Mouse (Mus musculus) gastrocnemius, postnatal 25 days (tissue): ENCODE results near the gene Aplp2. TPM values are rescaled to one million over a fixed set of nuclear protein-coding genes. Genes with fewer than 3 reads are reported as not detected.
A peak's percentile ranks its signal among the peaks of the same experiment; 100 is the strongest.
"Not testable (repeated sequence)": the region's sequence is repeated elsewhere in the genome, so short reads cannot be mapped to it uniquely, and the experiment has no call there.

Experiments used
- DNase-seq: peaks from one replicate; pipeline ENCODE4 v3.0.0; 2022
- total RNA-seq, 2 experiments: library from RNA; stranded (reverse); gene quantifications; 1 replicate in 1 of 2; 2 replicates in 1 of 2; pipeline ENCODE4 v1.2.3; 2021

Aplp2 gene
- total RNA-seq, 2 experiments from 2014 or later = 105 to 124 TPM

DNA sequence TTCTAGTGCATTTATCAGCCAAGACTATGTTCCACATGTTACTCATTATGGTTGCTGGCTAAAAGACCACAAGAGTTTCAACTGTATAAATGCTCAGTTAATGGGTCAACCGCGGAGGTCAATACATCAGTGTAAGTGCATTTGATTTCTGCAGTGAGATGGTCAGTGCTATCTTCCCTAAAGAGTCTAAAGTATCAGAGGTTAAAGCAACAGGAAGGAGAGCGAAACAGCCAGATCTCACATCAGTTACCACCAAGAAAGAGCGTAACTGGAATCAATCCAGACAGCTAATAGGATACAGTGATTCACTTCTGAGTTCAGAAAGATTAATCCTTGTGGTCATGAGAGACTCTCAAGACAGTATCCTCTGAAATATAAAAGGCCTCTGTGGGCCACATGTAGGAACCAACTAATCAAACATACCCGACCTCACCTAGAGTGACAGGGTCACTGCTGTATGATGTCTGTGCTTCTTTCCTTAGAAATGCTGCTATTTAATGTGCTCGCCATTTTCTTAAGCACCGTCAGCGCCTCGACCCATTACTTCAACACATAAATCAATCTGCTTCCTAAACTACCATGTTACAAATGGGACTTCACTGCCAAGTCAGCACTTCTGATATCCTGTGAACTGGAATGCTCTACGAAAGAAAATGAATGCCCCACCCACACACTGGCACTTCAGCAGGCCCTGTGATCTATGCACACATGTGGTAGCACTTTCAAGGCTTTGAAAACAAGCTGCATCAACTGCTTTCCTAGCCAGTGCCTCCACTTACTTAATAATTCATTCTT, 30.1 kb downstream of the Aplp2 start:
- no peak for DNase-seq

DNA sequence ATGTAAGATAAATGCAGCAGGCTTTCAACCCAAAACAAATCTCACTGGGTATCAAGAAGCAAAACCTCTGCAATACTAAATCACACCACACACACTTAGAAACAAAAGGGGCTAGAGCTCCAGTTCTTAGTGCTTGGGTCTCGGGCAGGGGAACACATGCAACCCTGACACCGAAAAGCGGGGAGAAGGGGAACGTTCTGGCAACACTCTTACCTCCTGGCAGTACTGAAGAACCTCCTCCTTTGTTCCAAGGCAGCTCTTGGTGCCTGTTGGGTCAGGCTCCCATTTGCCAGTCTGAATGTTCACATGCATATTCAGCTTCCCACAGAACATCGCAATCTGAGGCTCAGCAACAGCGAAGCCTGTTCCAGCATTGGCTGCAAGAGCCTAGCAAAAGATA, 33.9 kb downstream of the Aplp2 start:
- no peak for DNase-seq

DNA sequence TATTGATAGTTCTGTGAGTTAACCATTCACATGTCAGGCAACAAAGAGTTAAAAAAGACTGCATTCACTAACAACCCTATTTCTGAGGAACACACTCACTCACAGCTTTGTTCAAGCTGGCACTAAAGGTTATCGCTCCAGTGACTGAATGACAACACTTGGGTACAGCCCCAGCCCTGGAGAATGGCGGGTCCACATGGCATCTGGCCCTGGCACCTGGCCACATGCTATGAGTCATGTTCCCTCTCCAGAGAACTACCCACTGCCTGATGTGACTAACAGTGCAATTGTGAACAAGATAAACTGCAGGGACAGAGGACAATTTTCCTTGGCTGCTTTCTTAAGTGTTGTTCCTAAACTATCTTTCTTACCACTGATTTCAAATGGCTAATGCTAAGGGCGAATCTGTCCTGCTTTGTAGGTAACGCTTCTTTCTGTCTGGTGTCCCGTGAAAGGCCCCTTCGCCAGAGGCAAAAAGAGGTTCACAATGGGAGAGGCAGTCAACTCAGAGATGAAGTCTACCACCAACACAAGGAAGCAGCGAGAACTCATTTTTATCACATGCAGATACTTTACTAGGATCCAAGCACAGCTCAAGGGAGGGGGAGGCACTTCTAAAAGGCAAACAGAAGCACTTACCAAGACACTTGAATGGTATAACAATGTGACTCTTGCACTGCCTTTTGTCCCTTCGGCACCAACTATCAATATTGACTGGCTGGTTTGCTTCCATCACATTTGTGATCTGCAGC, 35.1 kb downstream of the Aplp2 start:
- DNase-seq = peak; percentile 73

DNA sequence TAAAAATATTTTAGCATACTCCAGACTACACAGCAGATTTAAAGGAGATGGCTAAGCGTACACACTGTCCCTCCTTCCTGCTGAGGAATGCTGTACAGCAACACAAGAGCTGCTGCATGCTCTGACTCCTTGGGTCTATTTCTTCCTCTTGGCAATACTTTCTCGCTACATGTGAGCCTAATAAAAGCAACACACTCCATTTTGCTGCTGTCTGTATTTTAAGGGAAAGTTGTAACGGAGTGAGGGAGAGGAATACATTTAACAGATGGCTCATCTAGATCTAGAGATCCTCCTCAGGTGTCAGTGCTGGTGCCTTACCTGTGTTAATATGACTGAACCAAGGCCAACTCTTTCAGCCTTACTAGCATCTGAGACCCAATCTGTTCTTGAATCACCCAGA, 35.6 kb downstream of the Aplp2 start:
- DNase-seq = no peak

DNA sequence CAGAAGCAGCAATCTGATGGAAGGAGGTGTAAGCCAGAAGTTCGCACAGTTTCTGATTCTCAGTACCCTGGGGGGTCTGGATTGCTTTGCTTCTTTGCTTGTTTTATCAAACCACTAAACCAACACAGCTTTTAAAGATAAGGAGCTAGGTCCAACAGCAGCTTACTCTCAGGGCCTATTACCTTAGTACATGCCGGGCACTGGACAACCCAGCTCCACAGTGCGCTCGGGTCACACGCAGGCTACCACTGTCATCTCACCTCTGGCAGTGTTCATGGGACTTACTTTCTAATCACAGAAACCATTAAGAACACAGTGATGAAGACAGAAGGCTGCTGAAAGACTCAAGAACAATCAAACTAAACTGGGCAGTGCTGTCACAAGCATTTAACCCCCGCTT, 36.3 kb downstream of the Aplp2 start:
- DNase-seq = no peak

DNA sequence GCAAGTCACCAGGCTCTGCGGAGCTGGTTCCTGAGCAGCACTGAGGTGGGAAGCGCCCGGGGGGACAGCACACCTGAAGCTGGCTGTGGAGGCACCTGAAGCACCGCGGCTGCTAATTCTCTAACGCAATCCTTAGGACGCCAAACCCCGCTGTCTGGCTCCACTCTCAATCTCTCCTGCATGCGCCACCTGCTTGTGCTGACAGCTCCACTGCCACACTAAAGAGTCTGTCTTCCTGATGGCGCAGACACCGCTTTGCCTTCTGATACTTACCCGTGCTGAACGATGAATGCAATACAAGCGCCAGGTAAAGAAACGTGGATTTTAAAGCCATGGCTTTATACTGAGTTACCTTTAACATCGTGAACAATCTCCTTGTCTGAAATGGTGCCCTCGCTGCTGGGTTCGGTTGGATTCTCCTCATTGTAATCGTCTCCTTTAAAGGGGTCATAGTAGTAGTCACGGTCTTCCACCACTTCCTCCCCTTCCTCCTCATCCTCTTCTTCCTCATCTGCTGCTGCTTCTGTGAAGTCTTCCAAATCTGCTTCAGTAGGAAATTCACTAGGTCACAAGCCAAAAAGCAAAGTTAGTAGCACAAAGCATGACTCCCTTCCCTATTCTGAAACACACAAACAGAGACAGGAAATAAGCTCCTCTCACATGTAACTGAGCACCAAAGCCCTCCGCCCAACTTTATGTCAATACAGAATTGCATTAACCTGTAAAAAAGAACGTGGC, 43.1 kb downstream of the Aplp2 start:
- no peak for DNase-seq

DNA sequence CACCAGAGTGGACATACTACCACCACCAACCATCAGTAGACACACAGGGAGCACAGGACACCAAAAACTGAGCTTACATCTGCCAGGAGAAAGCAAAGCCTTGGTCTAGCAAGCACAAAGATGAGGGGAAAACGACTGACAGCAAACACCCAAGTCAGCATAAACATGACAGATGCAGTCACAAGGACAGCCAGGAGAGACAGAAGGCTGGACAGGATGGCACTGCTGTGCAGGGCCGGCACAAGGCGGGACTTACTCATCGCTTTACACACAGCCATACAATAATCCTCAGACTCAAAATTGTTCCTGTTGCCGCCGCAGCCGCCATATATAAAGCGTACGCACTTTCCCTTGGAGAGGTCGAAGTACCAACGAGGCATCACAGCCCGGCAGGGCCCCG, 44.3 kb downstream of the Aplp2 start:
- no peak for DNase-seq

DNA sequence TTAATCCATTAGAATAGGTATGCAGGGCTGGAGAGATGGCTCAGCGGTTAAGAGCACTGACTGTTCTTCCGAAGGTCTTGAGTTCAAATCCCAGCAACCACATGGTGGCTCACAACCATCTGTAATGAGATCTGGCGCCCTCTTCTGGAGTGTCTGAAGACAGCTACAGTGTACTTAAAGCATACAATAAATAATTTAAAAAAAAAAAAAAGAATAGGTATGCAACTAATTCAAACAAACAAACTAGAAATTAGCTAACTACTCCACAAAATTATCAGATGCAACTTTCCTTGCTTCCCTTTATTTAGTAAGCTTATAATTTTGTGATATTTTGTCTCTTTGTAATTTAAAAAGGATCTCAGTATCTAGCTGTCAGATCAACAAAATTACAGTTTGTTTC, 46.1 kb downstream of the Aplp2 start:
- not testable (repeated sequence) for DNase-seq

DNA sequence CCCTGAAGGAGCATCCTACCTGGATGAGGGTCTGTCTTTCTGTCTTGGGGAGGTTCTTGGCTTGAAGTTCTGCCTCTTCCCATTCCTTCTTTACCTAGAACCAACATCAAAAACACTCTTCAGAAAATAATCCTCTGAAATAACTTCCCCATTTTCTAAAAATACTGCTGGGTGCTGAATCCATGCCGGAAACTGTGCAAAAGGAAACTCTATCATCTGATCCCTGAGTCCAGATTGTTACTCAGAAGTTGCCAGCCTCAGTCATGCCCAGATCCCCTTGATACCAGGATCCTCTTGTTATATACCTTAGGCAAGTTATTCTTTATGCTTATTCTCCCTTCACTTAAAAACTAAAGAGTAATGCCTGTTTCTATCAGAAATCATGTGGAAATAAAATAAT, 48.3 kb downstream of the Aplp2 start:
- no peak for DNase-seq

DNA sequence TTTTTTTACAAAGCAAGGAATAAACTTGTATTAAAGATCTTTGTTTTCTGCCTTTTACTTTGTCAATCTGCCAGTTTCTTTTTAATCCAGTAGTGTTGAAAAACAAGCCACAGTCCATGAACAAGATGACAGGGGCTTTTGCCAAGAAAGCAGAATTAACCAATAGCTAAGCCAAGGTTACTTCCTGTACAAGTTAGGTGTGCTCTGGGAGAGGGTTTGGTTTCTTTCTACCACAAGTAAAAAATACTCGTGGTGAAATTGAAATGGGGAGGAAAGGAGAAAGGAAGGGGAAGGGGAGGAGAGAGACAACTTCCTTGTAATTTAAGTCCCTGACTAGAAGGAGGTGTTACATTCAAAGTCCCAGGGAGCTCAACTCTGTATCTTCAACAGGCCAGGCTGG, 48.7 kb downstream of the Aplp2 start:
- no peak for DNase-seq

DNA sequence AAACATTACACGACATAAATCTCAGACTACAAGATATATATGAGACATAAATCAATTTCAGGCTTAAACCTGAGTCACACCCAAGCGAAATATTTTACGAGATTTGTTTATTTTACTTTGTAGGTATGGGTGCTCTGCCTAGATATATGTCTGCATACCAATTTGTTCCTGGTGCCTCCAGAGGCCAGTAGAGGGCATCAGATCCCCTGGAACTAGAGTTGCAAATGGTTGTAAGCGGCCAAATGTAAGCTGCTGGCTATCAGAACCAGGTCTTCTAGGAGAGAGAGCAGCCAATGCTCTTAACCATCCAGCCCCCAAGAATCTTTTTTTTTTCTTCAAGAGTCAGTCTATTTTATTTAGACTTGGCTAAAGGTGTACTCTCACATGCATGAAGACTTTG, 51.7 kb downstream of the Aplp2 start:
- no peak for DNase-seq

DNA sequence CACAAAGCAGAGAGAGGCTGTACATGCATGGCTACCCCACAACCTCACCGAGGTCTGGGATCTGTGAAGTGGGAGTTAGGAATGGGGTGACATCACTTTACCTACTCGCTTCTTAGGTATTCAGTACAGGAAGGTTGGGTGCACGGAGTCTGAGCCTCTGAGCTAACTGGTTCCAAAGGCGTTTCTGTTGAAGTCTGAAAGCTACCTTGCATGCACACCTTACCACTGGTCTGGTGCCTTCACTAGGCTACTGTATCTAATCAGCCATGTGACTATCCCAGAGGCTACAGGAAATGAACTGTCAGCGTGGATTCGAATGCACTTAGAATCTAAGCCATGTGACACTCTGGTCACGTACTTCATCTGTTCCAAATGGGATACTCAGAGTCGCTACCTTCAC, 55.0 kb downstream of the Aplp2 start:
- DNase-seq = no peak

DNA sequence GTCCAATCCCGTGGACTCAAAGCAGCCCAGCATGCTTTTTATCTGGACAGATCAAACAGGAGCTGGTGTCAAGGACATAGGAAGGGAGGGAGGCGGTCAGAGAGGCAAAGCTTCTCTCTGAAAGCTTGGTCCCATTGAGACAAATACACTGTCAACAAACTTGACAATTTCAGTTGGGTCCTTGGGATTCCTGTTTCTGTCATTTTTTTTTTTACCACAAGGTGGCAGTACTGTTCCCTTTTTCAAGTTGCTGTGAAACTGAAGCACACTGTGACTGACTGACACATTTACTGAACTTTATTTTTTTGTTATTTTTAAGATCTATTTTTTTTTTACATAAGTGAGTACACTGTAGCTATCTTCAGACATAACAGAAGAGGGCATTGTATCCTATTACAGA, 60.6 kb downstream of the Aplp2 start:
- DNase-seq = no peak

DNA sequence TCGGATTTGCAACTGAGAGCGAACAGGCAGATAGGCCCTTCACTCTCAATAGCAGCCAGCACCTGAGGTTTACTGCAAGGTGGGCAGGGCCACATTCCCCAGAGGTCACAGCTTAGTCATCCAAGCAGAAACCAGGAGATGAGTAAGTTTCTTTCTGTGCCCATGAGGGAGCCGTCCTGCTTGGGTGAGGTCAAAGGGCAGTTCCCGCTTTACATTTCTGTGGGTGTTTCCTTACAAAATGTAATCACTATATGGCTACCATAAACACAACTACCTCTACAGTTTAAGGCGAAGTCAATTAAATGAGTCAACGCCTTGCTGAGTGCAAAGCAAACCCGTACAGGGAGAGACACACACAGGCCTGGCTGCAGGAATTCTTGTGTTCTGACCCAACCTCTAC, 63.5 kb downstream of the Aplp2 start:
- DNase-seq = no peak

DNA sequence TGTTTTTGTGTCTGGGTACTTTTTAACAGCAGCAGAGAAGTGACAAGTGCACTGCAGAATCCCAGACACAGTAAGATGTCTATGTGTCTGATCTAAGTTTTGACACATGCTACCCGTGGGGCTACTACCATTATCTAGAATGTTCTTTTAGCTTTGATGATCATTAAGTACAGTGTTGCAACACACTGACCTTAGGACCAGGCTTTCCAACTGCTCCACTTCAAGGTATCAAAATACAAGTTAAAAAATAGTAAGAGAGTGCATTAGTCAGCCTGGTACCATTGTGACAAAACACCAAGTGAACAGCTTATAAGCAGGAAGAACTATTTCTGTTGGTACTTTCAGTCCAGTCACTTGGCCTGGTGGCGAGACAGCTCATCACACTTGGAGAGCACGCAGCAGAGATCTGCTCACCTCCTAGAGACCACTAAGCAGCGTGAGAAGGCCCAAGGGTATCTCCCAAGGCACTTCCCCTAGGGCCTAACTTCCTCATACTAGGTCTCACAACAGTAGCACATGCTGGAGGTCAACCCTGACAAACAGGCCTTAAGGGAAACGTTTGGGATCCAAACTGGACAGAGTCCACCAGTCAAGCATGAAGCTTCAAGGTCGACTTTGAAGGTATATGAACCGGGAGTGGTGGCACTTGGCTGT, 66.2 kb downstream of the Aplp2 start:
- no peak for DNase-seq

DNA sequence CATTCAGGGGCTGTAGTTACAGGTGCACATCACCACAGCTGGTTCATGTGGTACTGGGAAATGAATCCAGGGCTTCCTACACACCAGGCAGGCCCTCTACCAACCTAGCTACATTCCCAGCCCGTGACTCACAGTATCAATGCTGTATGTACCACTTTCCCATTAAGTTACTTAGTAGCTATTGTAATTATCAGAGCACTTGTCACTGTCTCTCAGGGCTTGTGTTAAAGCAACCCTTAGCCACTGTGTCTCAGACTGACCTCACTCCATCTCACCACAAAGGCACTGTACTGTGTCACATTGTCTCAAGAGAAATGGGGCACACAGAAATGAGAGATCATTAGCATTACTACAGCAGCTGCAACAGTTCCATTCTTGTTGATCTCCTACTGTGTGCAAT, 68.7 kb downstream of the Aplp2 start:
- DNase-seq = no peak

DNA sequence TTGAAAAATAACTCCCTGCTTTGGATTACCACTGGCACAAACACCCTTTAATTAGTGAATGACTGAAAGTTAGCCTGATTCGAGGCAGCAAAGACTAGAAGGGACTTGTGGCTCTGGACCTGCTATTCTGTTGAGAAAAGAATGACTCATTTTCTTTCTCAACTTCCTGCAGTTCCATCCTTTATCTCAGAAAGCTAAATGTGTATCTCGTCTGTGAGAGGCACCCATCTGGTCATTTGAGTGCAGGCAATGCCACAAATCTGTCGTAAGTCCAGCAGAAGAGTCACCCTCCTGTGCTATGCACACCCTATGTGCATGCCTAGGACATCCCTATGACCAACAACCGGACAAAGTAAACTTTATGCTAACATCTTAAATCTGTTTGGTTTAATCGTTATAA, 78.5 kb downstream of the Aplp2 start:
- DNase-seq = no peak

DNA sequence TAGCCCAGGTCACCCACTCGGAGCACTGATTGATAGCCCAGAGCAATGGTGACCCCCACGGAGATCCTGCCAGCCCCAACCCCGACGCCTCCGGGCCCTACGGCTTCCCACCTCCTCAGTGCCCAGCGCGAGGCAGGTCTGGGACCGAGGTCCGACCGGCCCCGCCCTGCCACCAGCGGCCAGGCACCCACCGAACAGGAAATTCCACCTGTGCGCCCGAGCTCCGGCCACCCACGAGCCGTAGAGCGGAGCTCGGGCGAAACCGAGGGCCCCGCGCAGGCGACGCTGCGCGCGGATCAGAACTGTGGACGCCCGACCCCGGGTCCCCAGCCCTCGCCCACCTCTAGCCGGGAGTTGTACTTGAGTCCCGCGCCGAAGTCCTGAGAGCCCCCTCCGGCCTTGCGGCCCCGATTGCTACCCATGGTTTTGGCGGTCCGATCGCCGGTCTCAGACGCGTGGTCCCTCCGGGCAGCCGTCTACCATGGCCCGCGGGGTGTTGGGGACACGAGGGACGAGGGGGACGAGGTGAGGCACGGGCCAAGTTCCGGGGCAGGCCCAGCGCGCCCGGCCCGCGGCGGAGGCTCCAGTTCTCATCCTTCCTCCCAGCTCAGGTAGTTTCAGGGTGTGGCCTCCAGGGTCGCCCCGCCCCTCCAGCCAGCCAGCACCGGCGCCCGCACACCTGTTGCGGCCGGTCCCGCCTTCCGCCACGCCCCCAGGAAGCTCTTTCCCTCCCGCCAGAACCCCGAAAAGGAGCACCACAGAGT, 80.2 kb downstream of the Aplp2 start, which contains the start of gene St14:
Gene St14, minus strand, starts transcription at position 649 of the 764 bp plus-strand sequence.
- DNase-seq = no peak

DNA sequence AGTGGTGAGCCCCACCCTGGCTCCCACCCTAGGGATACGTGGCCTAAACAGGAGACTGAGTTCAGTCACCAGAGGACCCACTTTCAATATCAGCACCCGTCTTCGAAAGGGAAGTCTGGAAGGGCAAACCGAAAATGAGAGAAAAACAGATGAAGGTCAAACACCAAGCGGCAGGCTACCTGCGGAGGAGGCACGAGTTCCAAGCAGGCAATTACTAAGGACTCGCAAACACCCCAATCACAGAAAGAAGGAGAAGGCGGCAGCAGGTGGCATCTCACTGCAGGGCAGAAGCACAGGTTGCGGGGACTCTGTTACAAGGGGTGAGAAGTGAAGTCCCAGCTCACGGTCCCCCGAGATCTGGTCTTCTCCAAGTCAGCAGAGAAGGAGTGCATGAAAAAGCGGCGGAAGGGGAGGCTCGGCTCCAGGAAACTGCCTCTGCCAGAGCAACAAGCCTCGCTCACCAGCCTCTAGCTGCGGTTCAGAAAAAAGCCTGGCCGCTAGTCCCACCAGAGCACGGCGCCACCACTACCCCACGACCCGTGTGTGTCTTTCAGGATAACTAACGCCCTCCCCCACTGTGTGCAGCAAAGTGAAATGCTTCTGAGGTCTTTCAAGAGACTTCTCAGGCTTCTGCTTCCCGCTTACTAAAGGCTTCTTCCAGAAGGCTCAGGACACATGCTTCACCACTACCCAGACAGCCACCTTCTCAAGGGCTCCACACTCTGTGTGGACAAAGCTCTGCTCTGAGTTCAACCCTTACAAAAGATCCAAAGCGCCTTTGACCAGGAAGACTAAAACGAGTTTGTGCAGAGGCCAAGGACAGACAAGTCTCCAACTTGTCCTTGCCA, 81.0 kb downstream of the Aplp2 start:
- no peak for DNase-seq

DNA sequence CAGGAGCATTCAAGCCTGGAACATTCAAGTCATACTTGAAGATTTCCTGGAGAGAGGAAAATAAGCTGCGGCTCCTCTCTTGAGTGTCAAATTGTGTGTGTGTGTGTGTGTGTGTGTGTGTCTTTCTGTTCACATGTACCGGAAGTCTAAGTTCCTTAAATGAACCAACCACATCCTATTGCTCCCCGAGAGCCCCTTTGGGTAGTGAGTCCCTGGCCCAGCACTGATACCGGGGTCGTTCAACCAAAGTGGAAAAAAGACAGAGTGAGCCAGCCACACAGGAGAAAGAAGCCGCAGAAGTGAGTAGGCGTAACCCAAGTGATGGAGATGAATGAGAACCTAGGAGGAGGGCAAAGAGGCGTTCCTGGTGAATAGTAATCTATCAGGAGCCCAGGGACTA, 81.7 kb downstream of the Aplp2 start:
- DNase-seq = no peak
